Mouse (Mus musculus): Measurements from ENCODE around the gene Slc25a23.

Gene Slc25a23

DNA sequence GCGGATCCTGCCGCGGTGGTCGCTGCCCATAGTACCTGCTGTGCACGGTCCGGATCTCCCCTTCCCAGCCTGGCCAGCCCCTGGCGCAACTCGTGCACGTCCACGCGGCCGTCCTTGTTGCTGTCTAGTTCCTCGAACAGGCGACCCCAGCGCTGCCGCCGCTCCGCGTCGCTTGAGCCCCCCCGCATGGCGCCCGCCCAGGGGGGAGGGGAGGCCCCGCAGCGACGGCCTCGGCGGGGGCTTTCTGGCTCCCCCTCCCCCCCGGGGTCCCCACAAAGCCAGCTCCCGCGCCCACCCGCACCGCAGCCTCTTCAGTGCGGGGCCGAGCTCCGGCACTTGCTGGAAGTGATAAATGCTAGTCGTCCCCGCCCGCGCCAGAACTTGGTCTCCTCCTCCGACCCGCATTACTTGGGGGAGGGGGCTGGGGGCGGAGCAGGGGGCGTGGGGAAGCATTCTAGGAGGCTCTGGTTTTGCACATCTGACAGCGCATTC lies at the start of gene Slc25a23:
Gene Slc25a23 (minus strand): TSS at position 378 of the 492 bp plus-strand sequence.
- DNase-seq (ENCODE audit: low spot score): peak; percentile 90

DNA sequence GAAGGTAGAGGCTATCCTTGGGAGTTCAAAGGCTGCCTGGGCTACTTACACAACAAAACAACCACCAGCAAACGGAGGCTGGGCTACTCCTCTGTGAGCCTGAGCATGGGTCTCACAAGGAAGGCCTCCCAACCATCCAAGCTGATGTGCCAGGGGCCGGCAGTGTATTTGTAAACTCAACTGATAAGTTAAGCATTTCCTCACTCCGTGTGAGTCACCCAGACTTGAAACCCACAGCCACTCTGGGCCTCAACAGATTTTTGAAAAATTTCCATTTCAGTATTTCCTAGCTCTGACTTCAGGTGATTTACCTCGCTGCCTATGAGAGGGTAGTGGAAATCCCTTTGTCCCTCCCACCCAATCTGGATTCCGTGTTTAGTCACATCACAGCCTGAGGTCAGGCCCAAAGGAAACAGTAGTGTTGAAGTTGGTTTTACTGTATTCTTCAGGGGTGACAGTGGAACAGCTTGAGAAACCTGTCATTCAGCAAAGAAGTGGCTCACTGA lies 49.1 kb upstream of the Slc25a23 start:
- DNase-seq (ENCODE audit: low spot score): no peak

DNA sequence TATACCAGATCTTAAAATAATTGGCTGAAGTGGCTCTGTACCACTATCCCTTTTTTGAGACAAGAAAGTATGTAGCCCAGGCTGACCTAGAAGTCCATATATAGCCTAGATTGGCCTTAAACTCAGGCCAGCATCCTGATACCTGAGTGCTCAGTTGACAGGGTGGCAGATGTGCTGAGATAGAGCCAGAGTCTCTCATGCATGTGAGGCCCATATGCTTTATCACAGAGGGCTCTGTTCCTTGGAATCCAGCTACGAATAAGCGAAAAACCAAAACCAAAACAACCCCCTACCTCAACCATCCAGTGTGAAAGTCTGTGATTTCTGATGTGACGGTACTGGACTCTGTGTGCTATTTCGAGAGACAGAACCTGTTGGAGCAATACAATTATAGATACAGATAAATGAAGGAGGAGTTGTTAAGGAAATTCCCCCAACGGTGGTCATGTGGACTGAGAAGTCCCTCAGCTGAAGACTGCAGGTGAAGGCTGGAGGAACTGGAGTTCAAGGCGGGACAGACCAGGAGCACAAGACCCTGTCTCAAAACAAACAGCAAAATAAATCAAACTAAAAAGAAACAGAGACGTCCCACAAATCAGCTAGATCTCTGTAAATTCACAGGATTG lies 48.5 kb upstream of the Slc25a23 start:
- DNase-seq (ENCODE audit: low spot score): no peak

DNA sequence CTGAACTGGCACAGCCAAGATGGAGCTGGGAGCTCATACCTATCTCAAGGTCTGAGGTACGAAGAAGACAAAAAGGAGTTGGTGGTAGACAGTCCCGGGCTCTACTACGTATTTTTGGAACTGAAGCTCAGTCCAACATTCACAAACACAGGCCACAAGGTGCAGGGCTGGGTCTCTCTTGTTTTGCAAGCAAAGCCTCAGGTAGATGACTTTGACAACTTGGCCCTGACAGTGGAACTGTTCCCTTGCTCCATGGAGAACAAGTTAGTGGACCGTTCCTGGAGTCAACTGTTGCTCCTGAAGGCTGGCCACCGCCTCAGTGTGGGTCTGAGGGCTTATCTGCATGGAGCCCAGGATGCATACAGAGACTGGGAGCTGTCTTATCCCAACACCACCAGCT lies 47.4 kb upstream of the Slc25a23 start:
- no peak for DNase-seq (ENCODE audit: low spot score)

DNA sequence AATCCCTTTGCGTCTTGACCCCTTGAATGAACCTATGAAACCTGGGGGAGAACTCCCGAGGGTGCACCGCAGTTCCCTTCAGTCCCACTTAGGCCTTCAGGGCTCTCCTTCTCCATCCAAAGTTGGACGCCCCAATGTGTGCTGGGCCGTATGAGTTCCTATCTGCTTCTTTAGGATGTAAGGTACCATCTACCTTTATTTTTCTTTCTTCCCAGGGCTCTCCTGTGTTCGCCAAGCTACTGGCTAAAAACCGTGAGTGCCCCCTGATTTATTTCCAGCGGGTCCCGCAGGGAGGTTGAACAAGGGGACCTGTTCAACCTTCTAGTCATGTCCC lies 46.3 kb upstream of the Slc25a23 start:
- no peak for DNase-seq (ENCODE audit: low spot score)

DNA sequence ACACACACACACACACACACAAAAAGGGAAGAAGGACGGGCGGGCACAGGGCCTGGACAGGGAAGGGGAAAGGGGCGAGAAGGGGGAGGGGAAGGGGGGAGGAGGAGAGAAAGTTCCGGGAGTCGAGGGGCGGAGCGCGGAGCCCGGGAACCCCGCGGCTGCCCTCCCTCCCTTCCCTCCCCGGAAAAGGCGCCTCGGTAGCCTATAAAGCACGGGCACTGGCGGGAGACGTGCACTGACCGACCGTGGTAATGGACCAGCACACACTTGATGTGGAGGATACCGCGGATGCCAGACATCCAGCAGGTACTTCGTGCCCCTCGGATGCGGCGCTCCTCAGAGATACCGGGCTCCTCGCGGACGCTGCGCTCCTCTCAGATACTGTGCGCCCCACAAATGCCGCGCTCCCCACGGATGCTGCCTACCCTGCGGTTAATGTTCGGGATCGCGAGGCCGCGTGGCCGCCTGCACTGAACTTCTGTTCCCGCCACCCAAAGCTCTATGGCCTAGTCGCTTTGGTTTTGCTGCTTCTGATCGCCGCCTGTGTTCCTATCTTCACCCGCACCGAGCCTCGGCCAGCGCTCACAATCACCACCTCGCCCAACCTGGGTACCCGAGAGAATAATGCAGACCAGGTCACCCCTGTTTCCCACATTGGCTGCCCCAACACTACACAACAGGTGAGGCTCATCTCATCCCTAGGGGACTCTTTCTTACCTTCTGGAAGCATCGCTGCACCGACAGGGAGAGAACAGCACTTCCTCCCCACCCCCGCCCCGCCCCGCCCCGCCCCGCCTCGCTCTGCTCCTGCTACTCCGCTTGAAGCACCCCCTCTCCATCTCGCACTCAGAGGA lies 45.7 kb upstream of the Slc25a23 start, which contains the start of gene Tnfsf9:
Gene Tnfsf9 (plus strand): TSS at position 145 of the 854 bp plus-strand sequence.
- peak; percentile 49 for DNase-seq (ENCODE audit: low spot score)

DNA sequence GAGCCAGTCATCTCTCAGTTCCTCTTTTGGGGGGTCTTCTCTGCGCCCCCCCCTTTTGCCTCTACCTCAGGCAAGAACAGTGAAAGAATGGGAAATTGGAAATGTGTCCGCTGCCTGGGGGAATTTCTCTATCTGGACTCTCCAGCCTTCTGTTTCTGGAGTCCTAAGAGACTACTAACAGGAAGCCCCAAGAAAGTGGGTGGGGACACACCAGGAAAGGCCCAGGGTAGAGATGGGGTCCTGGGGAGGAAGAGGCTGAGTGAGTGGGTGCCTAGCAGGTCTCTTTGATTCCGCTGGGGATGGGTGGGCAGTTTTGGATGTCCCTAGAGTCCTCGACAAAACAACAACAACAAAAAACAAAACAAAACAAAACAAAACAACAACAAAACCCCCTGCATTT lies 44.8 kb upstream of the Slc25a23 start:
- DNase-seq (ENCODE audit: low spot score): no peak

DNA sequence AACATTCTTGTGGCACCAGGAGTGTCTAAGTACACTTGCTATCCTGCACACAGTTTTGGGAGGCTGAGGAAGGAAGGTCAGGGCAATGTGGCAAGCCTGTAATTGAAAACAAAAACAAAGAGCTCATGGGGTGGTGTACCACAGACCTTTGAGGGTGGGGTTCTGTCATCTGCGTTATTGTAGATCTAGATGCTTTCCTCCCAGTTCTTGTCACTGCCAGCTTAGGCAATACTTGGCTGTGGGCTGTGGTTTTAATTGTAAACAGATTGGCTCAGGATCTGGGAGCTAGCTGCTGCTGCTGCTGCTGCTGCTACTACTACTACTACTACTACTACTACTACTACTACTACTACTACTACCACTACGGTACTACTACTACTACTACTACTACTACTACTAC lies 42.6 kb upstream of the Slc25a23 start:
- no peak for DNase-seq (ENCODE audit: low spot score)

DNA sequence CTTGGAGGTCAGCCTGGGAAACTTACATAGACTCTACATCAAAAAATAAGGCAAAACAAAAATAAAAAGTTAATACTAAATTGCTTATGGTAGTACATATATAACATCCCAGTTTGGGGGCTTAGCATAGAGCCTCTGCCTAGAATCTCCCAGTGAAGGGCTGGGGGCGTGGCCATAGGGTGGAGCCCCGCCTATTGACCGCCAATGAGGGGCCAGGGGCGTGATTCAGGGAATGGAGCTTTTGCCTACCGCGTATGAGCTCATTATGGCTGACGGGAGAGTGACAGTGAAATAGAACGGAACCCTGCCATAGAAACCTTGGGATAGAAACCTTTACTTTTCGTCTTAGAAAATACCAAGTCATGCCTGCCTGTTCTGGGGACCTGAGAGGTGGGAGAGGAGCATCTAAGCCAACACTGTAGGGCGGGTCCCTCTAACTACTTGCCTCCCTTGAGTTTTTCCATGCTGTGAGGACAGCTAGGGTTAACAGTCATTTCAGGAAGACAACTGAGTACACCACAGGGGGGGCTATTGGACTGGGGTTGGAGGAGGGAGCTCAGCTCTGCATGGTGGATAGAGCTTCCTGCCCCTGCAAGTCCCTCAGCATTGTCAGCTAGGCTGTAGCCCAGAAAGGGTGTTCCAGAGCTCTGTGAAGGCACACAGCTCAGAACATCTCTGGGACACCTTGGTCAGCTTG lies 40.1 kb upstream of the Slc25a23 start:
- peak; percentile 12 for DNase-seq (ENCODE audit: low spot score)

DNA sequence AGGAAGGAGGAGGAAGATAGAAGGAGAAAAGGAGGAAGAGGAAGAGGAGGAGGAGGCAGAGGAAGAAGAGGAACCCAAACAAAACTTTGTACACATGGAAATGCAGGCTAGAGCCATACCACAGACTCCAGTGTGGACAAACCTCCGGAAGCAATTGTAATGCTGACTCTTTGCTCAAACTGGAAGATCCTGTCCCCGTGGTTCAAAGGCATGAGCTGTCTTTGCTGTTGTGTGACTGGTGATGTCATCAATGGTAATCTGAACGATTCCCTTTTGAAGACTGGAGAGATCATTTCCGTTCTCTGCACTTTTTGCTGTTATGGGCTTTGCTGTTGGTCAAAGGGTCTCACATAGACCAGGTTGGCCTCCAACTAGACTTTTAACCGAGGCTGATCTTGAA lies 38.7 kb upstream of the Slc25a23 start:
- DNase-seq (ENCODE audit: low spot score): no peak

DNA sequence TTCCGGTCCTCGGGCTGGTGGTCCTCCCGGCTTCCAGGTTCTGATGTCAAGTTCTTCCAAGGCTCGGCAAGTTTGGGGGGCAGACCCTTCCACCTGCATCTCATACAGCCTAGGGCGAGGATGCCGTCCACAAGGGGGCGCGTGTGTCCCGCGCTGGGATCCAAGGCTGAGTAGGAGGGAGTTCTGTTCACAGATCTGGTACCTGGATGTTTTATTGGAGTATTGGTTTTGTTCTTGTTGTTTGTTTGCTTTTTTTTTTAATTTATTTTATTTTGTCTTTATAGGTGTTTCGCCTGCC lies 36.9 kb upstream of the Slc25a23 start:
- DNase-seq (ENCODE audit: low spot score): peak; percentile 50

DNA sequence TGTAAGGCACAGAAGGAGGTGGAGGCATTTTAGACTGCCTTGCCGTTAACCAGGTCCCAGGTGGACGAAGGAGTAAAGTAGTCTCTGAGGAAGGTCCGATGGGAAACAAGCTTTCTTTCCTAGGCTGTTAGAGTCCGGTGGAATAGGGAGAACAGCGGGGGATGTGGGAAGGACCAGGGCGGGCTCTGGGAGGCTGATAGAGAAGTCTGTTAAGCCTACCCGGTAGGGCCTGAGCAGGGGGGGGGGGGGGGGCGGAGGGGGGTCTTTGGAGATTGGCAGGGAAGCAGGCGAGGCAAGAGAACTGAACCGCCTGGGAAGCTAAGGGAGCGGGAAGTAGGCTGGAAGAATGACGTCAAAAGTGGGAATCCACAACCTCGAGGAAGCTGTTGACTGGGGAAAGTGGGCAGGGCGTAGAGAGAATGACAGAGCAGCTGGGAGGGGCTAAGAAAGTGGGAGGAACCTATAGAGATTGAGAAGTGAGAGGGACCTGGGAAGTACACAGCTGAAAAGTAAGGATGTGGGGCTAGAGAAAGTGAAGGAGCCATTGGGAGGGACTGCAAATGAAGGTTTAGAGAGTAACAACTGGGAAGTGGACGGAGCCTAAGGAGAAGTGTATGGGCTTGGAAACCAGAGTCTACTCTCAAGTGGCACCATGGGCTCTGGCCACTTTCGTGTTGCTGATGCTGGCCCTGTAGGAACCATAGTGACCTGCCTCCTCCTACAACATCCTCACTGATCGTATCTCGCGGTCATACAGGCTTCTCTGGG lies 36.4 kb upstream of the Slc25a23 start:
- peak; percentile 32 for DNase-seq (ENCODE audit: low spot score)

DNA sequence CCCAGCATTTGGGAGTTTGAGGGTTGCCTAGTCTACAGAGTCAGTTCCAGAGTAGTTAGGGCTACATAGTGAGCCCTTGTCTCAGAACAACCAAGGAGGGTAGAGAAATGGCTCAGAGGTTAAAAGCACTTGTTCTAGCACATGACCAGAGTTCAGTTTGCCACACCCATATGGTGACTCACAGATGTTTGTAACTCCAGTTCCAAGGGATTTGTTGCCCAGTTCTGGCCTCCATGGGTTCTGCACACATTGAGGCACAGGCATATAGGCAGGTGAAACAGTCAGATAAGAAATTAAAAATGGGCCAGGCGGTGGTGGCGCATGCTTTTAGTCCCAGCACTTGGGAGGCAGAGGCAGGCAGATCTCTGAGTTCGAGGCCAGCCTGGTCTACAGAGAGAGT lies 34.6 kb upstream of the Slc25a23 start:
- no peak for DNase-seq (ENCODE audit: low spot score)

DNA sequence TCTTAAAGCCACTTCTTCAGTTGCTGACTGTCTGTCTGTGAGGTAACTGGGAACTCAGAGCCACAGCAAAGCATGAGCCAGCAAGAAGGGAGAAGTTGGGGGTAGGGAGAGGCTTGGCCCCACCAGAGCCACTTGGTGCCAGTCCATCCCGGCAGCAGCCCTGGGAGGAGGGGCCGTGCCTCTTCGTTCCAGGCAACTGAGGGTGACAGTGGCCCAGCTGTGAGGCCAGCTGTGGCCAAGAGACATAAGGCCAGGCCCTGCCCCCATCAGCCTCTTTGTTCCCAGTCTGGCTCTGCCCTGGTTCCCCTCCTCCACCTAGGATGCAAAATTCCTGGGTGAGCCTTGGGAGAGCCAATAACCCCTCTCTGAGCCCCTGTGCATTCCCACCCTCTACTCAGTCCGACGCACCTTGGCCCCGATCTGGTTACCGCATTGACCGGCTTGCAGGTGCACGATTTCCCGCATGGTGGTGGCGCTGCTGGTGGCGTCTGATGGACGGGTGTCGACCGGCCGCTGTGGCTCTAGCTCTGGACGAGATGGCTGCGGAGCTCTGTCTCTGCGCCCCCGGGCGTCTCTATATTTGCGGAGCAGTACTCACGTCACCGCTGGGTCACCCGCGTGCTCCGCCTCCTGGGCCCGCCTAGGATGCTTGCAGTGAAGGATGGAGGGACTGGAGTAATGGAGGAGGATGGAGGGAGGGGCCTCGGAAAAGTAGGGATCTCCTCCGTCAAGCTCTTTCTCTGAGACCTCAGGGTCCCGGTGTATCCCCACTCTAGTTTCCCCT lies 27.6 kb upstream of the Slc25a23 start, which contains the start of gene Tubb4a:
Gene Tubb4a (minus strand): TSS at position 734 of the 784 bp plus-strand sequence.
- no peak for DNase-seq (ENCODE audit: low spot score)

DNA sequence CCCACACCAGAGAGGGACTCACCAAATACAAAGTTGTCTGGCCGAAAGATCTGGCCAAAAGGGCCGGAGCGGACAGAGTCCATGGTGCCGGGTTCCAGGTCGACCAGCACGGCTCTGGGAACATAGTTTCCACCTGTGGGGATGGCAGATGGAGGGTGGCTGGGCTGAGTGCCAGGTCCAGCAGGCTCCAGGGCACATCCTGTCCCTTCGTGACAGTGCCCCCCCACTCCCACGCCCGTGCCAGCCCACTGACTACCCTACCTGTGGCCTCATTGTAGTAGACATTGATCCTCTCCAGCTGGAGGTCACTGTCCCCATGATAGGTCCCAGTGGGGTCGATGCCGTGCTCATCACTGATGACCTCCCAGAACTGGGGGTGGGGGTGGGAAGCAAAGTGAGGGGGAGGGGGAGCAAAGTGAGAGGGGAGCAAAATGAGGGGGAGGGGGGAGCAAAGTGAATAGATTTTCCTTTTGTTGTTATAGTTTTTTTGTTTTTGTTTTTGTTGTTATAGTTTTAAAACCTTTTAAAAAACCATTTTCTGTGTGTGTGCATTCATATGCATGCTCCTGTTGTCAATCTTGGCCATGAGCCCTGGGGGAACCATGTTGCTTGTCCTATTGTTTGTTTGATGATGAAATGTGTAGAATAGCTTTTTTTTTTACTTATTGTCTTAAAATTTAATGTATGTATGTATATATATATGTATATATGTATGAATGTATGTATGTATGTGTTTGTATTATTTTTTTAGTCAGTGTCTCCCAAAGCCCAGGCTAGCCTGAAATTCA lies 26.5 kb upstream of the Slc25a23 start:
- no peak for DNase-seq (ENCODE audit: low spot score)

DNA sequence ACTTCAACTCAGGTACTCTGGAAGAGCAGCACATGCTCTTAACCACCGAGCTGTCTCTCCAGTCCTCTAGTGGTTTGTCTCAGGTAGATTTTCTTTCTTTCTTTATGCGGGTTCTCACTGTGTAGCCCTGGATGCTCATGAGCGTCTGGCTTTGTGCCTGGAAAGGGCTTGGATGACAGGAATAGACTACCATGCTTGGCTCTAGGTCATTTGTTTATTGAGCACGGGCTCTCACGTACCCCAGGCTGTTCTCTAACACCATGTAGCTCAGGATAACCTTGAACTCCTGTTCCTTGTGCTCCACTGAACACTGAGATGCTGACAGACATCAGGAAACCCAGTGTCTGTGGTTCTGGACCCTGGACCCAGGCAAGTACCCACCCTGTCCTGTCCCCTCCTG lies 22.8 kb upstream of the Slc25a23 start:
- no peak for DNase-seq (ENCODE audit: low spot score)

DNA sequence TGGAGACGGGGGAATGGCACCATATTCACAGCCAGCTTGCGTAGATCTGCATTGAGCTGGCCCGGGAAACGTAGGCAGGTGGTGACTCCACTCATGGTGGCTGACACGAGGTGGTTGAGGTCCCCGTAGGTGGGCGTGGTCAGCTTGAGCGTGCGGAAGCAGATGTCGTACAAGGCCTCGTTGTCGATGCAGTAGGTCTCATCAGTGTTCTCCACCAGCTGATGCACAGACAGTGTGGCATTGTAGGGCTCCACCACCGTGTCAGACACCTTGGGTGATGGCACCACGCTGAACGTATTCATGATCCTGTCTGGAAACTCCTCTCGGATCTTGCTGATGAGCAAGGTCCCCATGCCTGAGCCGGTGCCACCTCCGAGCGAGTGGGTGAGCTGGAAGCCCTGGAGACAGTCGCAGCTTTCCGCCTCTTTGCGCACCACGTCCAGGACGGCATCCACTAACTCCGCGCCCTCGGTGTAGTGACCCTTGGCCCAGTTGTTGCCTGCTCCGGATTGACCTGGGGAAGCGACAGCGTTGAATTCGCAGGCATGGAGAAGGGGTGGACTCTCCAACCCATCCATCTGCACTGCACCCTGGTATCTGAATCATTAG lies 21.7 kb upstream of the Slc25a23 start:
- DNase-seq (ENCODE audit: low spot score): no peak

DNA sequence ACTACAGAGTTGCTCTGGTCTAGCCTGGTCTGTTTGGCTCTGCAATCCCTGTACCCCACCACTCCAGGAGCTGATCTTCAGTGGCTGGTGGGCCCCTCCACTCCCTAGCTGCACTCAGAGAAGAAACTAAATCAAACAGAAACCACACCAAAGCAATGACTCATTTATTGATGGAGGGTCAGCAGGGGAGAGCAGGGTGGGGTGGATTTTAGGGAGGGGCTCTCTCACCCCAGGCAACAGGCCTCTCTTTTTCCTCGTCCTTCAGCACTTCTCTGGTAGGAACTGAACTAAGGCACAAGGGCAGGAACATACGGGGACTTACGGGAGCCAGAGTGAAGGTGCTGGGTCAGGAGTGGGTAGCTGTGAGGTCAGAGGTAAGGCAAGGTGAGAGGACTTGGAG lies 20.3 kb upstream of the Slc25a23 start:
- DNase-seq (ENCODE audit: low spot score): no peak

DNA sequence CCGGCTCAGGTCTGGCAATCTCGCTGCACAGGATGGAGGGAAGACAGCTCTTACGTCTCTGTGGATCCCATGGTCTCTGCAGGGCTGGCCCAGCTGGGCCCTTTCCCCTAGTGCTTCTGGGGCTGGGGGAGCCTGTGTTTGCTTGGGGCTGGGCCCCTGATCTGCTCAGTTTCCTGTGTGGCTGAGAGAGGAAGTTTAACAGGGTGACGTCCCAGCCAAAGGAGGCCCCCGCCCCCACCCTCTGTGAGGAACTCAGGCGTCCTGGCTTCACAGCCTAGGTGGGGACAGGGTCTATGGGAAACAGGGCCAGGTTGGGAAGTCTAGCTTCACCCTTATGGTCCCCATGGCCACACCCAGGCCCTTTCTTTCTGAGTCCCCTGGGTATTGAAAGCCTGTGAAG lies 18.7 kb upstream of the Slc25a23 start, which contains the start of gene Dennd1c:
Gene Dennd1c (minus strand): TSS at position 179 of the 400 bp plus-strand sequence.
- DNase-seq (ENCODE audit: low spot score): no peak

DNA sequence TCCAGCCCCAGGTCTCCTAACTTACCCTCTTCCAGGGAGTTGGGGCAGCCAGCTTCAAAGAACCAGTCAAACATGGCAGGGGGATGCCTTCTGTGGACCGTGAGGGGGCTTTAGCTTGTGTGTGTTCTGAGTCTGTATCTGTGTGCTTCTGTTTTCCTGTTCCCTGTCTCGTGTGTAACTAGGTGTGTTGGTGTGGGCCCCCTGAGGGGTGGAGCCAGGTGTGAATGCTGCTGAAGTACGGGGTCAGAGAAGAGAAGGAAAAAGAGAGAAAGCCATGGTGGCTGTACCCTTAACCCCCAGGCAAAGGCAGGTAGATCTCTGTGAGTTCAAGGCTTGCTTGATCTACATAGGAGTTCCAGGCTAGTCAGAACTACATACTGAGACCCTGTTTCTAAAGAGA lies 17.3 kb upstream of the Slc25a23 start:
- DNase-seq (ENCODE audit: low spot score): no peak

Measured in yolk sac, embryonic 10.5 days (tissue).